Mouse (Mus musculus) liver, embryonic 11.5 days (tissue): ENCODE measurements around the gene Calb2. TPM values are rescaled to one million over a fixed set of nuclear protein-coding genes. Genes with fewer than 3 reads are reported as not detected.

Source experiments
- ATAC-seq: fragments of 200-750 bp; cut with Nextera tagmentation; replicated peaks from 2 replicates; pipeline ENCODE4 v1.8.0; 2017; ENCODE audit warnings: moderate number of reproducible peaks, mild to moderate bottlenecking, moderate TSS enrichment, moderate library complexity; ENCODE audit not compliant: low FRiP score
- DNase-seq: peaks from one replicate; pipeline ENCODE4 v3.0.0-alpha.2; 2017; ENCODE audit warnings: low spot score
- H3K27ac ChIP-seq: fragments of 300-500 bp; sonication (generic); 2 replicates; pipeline ENCODE4 v1.5.1; 2014; ENCODE audit warnings: mild to moderate bottlenecking, low read depth, low read length, control low read depth
- H3K27me3 ChIP-seq: fragments of 300-500 bp; sonication (generic); replicated peaks from 2 replicates; pipeline ENCODE4 v1.6.1; 2014; ENCODE audit warnings: low read length, mixed read lengths; ENCODE audit not compliant: control insufficient read depth, insufficient read depth
- H3K36me3 ChIP-seq: fragments of 300-500 bp; sonication (generic); 2 replicates; pipeline ENCODE4 v1.6.1; 2014; ENCODE audit warnings: mild to moderate bottlenecking, low read length, moderate library complexity, mixed read lengths; ENCODE audit not compliant: control insufficient read depth, insufficient read depth
- H3K4me1 ChIP-seq: fragments of 300-500 bp; sonication (generic); replicated peaks from 2 replicates; pipeline ENCODE4 v1.6.1; 2014; ENCODE audit warnings: low read length, mixed read lengths; ENCODE audit not compliant: control insufficient read depth, insufficient read depth
- H3K4me2 ChIP-seq: fragments of 300-500 bp; sonication (generic); 2 replicates; pipeline ENCODE4 v1.6.1; 2014; ENCODE audit warnings: mild to moderate bottlenecking, control low read depth, moderate library complexity
- H3K4me3 ChIP-seq: fragments of 300-500 bp; sonication (generic); 2 replicates; pipeline ENCODE4 v1.5.1; 2014; ENCODE audit warnings: low read depth, low read length, control low read depth
- H3K9ac ChIP-seq: fragments of 300-500 bp; sonication (generic); 2 replicates; pipeline ENCODE4 v1.6.1; 2014; ENCODE audit warnings: low read depth, low read length, control low read depth
- H3K9me3 ChIP-seq: fragments of 300-500 bp; sonication (generic); 2 replicates; pipeline ENCODE4 v1.6.1; 2016; ENCODE audit warnings: low read length, inconsistent platforms, mixed read lengths; ENCODE audit not compliant: control insufficient read depth
- WGBS: fragments of 180-500 bp; shearing (Covaris S2); extraction: QIAGEN DNeasy Blood & Tissue Kit; methylation state at CpG from one replicate; pipeline ENCODE4 v1.1.7; 2014; 5-methylcytosine and 5-hydroxymethylcytosine counted together
- polyA plus RNA-seq: library from polyadenylated mRNA; unstranded; fragments of >200 nt; fragmentation: Nextera tagmentation; extraction: Ambion mirVana; gene quantifications from 2 replicates; pipeline ENCODE4 v1.2.1, GENCODE M21; 2014

The Calb2 gene
- polyA plus RNA-seq, 1 experiment from 2014 or later: 0.49 TPM

DNA sequence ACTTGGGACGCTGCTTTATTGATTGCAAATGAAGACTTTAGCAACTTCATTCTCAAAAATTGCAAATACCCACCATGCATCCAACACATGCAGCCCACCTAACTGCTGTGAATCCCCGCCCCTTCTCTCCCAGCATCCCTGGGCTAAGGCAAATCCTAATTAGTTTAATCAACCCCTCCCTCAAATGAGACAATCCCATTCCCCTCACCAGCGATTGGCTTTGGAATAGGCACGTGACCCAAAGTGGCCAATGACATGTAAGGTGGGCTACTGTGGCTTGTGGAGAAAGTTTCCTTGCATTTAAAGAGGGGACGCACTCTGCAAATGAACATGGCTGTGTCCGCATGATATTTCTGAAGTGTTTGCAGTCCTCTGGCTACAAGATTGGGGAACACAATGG lies 15.1 kb downstream of the Calb2 start:
- Histone ChIP-seq H3K4me2 (no peak overlapping the region), H3K9me3 (no peaks in the 10 kb centered on the region), H3K27ac (no peak overlapping the region), H3K27me3 (no peaks in the 10 kb centered on the region), H3K36me3 (no peaks in the 10 kb centered on the region), H3K9ac (no peak overlapping the region), H3K4me3 (no peak overlapping the region), H3K4me1 (no peaks in the 10 kb centered on the region)
- WGBS: 64% methylated on average over 6 of the region's 6 CpGs
- DNase-seq (no peak), ATAC-seq (no peak)

DNA sequence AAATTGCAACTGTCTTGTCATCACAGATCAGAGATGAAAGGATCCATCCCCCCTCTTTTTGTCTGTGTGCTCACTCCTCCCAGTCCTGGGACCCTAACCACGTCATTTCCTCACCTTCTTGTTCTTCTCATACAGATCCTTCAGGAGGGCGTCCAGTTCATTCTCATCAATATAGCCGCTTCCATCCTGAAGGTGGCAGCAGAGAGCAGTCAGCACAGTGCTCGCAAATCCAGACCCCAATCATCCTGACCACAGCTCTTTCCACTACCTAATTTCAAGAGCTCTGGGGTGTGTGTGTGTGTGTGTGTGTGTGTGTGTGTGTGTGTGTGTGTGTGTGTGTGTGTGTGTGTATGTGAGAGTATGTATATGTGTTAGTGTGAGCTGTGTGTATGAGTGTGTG lies 22.5 kb downstream of the Calb2 start:
- DNase-seq: no peak
- no peaks in the 10 kb centered on the region for H3K27me3 ChIP-seq
- H3K36me3 ChIP-seq: no peaks in the 10 kb centered on the region
- no peak overlapping the region for H3K27ac ChIP-seq
- H3K4me2 ChIP-seq: no peak overlapping the region
- ATAC-seq: no peak
- H3K9me3 ChIP-seq: no peaks in the 10 kb centered on the region
- no peak overlapping the region for H3K9ac ChIP-seq
- under 1% methylated on average over 4 of the region's 4 CpGs for WGBS
- H3K4me1 ChIP-seq: no peaks in the 10 kb centered on the region
- H3K4me3 ChIP-seq: no peak overlapping the region

DNA sequence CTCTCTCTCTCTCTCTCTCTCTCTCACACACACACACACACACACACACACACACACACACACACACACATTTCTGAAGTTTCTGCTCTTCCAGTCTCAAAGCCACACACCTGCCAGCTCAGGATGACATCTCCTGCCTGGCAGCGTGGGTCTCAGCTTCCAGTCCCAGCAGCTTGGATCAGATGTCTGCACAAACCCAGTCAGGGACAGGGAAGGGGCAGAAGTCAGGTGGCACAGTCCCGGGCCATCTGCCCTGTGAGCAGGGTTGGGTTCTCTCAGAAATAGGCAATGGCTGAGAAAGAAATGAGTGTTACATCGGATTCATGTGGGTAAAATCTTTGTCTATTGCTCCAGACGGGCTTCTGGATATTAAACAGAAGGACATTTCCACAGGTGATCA lies 27.2 kb downstream of the Calb2 start:
- Histone ChIP-seq H3K4me2 (no peak overlapping the region), H3K9me3 (no peaks in the 10 kb centered on the region), H3K27me3 (no peaks in the 10 kb centered on the region), H3K36me3 (no peaks in the 10 kb centered on the region), H3K4me3 (no peak overlapping the region), H3K9ac (no peak overlapping the region), H3K4me1 (no peaks in the 10 kb centered on the region), H3K27ac (no peak overlapping the region)
- ATAC-seq (no peak), DNase-seq (no peak)
- 61% methylated on average over 4 of the region's 4 CpGs for WGBS

DNA sequence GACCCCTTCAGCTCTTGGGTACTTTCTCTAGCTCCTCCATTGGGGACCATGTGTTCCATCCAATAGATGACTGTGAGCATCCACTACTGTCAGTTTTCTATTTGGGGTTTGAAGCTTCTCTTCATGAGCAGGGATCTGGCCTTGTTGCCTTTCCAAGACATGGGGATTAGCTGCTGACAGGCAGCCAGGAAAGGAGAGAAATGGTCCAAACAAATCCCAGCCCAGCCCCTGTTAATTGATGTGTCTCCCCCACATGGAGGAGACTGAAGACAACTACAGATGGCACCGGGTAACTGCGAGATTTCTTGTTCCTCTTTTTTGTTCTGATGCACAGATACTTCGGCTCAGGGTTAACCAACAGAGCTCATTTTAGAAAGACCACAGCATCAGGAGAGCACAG lies 27.9 kb downstream of the Calb2 start:
- Histone ChIP-seq H3K36me3 (no peaks in the 10 kb centered on the region), H3K27me3 (no peaks in the 10 kb centered on the region), H3K4me2 (no peak overlapping the region), H3K9ac (no peak overlapping the region), H3K4me1 (no peaks in the 10 kb centered on the region), H3K27ac (no peak overlapping the region), H3K9me3 (no peaks in the 10 kb centered on the region), H3K4me3 (no peak overlapping the region)
- ATAC-seq: no peak
- no peak for DNase-seq
- 49% methylated on average over 3 of the region's 3 CpGs for WGBS

DNA sequence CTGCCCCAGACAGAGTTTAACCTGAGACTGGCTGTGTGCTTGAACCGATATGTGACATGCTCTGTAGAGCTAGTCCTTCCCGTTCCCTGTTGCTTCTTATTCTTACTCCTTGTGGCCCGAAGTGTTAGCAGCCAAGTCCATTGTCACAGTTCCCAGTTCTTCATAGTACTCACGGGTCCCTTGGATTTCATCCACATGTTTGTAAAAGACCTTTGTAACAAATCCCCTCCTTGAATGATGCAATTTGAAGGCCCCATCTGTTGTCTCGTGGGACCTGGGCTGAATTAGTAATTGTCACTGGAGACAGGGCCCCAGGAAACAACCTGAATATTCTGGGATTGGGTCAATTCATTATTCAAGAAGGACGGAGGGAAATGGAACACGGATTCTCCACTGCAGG lies 32.5 kb downstream of the Calb2 start:
- WGBS: 76% methylated on average over 7 of the region's 7 CpGs
- Histone ChIP-seq H3K9ac (no peak overlapping the region), H3K9me3 (no peaks in the 10 kb centered on the region), H3K4me2 (no peak overlapping the region), H3K36me3 (no peaks in the 10 kb centered on the region), H3K27me3 (no peaks in the 10 kb centered on the region), H3K4me1 (no peaks in the 10 kb centered on the region), H3K27ac (no peak overlapping the region), H3K4me3 (no peak overlapping the region)
- ATAC-seq (no peak), DNase-seq (no peak)

DNA sequence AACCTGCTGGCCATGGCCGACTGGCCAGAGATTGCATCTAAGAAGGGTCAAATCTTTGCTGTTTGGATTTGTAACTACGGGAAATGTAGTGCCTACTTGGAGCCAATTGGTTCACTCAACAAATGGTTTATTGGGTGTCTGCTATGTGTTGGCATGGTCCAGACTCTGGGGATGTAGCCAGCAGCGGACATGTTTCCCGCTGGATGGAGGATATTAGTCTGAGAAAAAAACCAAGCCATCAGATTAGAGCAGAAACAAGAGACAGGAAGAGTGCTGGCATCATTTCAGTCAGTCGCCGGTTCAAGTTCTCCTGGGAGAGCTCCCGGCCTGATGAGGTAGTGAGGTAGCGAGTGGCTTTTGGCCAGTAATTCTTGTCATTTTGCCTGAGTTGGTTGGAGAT lies 33.8 kb downstream of the Calb2 start:
- Histone ChIP-seq H3K36me3 (no peaks in the 10 kb centered on the region), H3K4me1 (no peaks in the 10 kb centered on the region), H3K9me3 (no peaks in the 10 kb centered on the region), H3K4me3 (no peak overlapping the region), H3K4me2 (no peak overlapping the region), H3K9ac (no peak overlapping the region), H3K27me3 (no peaks in the 10 kb centered on the region), H3K27ac (no peak overlapping the region)
- ATAC-seq (no peak), DNase-seq (no peak)
- whole genome bisulfite sequencing: 90% methylated on average over 8 of the region's 8 CpGs

DNA sequence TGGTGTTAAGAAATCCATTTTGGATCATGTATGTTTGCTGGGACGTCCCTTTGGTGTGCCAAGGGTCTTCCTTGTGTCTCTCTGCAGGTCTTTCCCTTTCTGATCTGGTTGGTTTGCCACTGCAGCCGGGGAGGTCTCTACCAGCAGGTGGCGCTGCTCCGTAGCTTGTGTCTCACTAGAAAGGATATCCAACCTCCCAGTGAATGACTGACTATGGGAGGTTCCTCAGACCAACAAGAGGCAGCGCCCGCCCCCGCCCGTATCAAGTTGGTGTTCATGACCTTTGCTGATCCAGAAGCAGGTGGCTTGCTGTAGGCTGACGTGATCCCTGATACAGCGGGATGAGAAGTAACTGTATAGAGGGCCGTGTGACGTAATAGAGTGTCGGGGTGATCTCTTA lies 37.5 kb downstream of the Calb2 start:
- H3K27ac ChIP-seq: no peak overlapping the region
- H3K27me3 ChIP-seq: no peaks in the 10 kb centered on the region
- H3K4me2 ChIP-seq: no peak overlapping the region
- DNase-seq: peak; percentile 63
- H3K9ac ChIP-seq: no peak overlapping the region
- H3K9me3 ChIP-seq: no peaks in the 10 kb centered on the region
- ATAC-seq: no peak
- no peak overlapping the region for H3K4me3 ChIP-seq
- WGBS: 24% methylated on average over 13 of the region's 13 CpGs
- H3K4me1 ChIP-seq: no peaks in the 10 kb centered on the region
- H3K36me3 ChIP-seq: no peaks in the 10 kb centered on the region

DNA sequence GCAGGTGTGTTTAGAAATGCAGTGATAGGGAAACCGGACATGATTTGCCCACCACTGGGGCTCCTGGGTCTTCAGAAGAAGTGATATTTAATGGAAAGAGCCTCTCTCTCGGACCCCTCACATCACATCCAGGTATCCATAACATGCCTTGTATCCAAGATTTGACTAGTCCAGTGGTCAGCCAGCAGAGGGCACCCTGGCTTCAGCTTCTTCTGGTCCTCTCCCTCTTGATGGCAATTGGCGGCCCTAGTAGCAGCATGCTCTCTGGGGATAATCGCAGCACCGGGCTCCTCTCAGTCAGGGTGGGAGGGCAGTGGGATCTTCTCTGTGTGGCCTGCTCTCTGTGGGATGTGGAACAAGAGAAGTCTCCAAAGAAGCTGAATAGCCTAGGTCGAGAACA lies 48.3 kb downstream of the Calb2 start:
- no peaks in the 10 kb centered on the region for H3K36me3 ChIP-seq
- H3K9ac ChIP-seq: no peak overlapping the region
- H3K4me2 ChIP-seq: no peak overlapping the region
- no peak overlapping the region for H3K27ac ChIP-seq
- WGBS: 37% methylated on average over 6 of the region's 6 CpGs
- H3K9me3 ChIP-seq: no peaks in the 10 kb centered on the region
- ATAC-seq (no peak), DNase-seq (no peak)
- no peak overlapping the region for H3K4me3 ChIP-seq
- H3K27me3 ChIP-seq: no peaks in the 10 kb centered on the region
- no peaks in the 10 kb centered on the region for H3K4me1 ChIP-seq

DNA sequence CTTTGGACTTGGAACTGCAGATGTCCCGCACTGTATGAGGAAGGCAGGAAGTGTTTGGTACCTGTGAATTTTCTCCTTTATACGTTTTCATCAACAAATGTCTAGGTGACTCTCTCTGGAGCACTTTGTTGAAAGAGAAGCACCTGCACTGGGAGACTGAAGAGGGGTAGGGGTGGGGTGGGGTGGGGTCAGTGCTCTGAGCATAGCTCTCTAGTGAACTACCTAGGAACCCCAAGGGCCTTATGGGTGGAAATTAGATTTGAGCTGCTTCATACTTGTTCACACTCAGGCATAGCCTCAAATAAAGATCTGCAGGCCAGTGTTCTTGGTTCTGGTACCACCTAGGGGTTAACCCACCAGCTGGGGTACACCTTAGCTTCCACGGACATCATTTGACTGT lies 65.4 kb downstream of the Calb2 start, which contains the start of gene Gm17720:
Gene Gm17720 (minus strand): TSS at position 101 of the 400 bp plus-strand sequence.
- Histone ChIP-seq H3K4me3 (no peak within 1 kb of the TSS), H3K9ac (no peak within 1 kb of the TSS), H3K27me3 (no peaks in the 10 kb centered on the region), H3K27ac (no peak within 1 kb of the TSS), H3K4me1 (no peaks in the 10 kb centered on the region), H3K9me3 (no peaks in the 10 kb centered on the region), H3K36me3 (no peaks in the 10 kb centered on the region), H3K4me2 (no peak within 1 kb of the TSS)
- no peak for DNase-seq
- WGBS: 76% methylated on average over 3 of the region's 3 CpGs
- ATAC-seq: no peak
